Mouse (Mus musculus) CH12.LX (cell line): ENCODE measurements around the gene Ptprd. TPM values are rescaled to one million over a fixed set of nuclear protein-coding genes. Genes with fewer than 3 reads are reported as not detected.

Experiments used
- DNase-seq: peaks from one replicate; pipeline ENCODE4 v3.0.0-alpha.2; 2013; ENCODE audit errors: extremely low read depth
- H3K27ac ChIP-seq: 2 replicates; pipeline ENCODE4 v1.5.1; 2012; ENCODE audit warnings: low read depth, mild to moderate bottlenecking, control low read depth, moderate library complexity; ENCODE audit not compliant: insufficient read depth
- H3K27me3 ChIP-seq: replicated peaks from 2 replicates; pipeline ENCODE3; 2012; ENCODE audit warnings: inconsistent platforms
- H3K36me3 ChIP-seq, 2 experiments: replicated peaks in 1 of 2; 2 replicates each; pipeline versions ENCODE3 to v1.6.1; 2012; ENCODE audit warnings: inconsistent platforms in 1 of 2, low read length in 1 of 2, mild to moderate bottlenecking in 1 of 2, mixed read lengths in 1 of 2, moderate library complexity in 1 of 2; ENCODE audit not compliant: control insufficient read depth in 1 of 2, insufficient read depth in 1 of 2
- H3K4me1 ChIP-seq, 2 experiments: 2 replicates each; pipeline ENCODE4 v1.6.1; 2012; ENCODE audit warnings: inconsistent platforms in 1 of 2, moderate library complexity in 1 of 2; ENCODE audit not compliant: insufficient read depth in 2 of 2, control insufficient read depth in 1 of 2
- H3K4me2 ChIP-seq: 2 replicates; pipeline ENCODE4 v1.6.1; 2012; ENCODE audit warnings: low read depth, mild to moderate bottlenecking, control low read depth; ENCODE audit not compliant: poor library complexity, insufficient read depth, severe bottlenecking
- H3K4me3 ChIP-seq, 3 experiments: fragments of 150-350 bp in 1 of 3; sonication (generic) in 1 of 3; replicated peaks in 1 of 3; 2 replicates each; pipeline versions ENCODE3 to v1.5.1; 2011 to 2012; ENCODE audit warnings: low read depth in 2 of 3, low read length in 2 of 3, mild to moderate bottlenecking in 2 of 3, moderate library complexity in 2 of 3, control low read depth in 1 of 3, improper control_type of control experiment in 1 of 3, inconsistent platforms in 1 of 3, mixed read lengths in 1 of 3; ENCODE audit not compliant: poor library complexity in 1 of 3
- H3K79me2 ChIP-seq: replicated peaks from 2 replicates; pipeline ENCODE4 v1.6.1; 2012; ENCODE audit warnings: mild to moderate bottlenecking, moderate library complexity; ENCODE audit not compliant: control insufficient read depth, poor library complexity, insufficient read depth, severe bottlenecking; ENCODE audit errors: extremely low read depth
- H3K9ac ChIP-seq: 2 replicates; pipeline ENCODE4 v1.6.1; 2012; ENCODE audit warnings: low read depth, mild to moderate bottlenecking, control low read depth, moderate library complexity; ENCODE audit not compliant: insufficient read depth
- H3K9me3 ChIP-seq: replicated peaks from 2 replicates; pipeline ENCODE3; 2012; ENCODE audit warnings: low read length, inconsistent platforms, mixed read lengths
- CTCF ChIP-seq, 2 experiments: IDR thresholded peaks in 1 of 2; conservative IDR thresholded peaks in 1 of 2; 2 replicates each; pipeline ENCODE4 v1.5.1; 2011 to 2012; ENCODE audit warnings: low read depth in 2 of 2, low read length in 2 of 2, improper control_type of control experiment in 1 of 2, inconsistent platforms in 1 of 2, mild to moderate bottlenecking in 1 of 2, moderate library complexity in 1 of 2
- E2F4 ChIP-seq: IDR thresholded peaks from 2 replicates; pipeline ENCODE4 v1.6.1; 2011; ENCODE audit warnings: low read depth, low read length, improper control_type of control experiment; ENCODE audit not compliant: insufficient replicate concordance
- EP300 ChIP-seq: IDR thresholded peaks from 2 replicates; pipeline ENCODE4 v1.6.1; 2011; ENCODE audit warnings: low read length, improper control_type of control experiment
- ETS1 ChIP-seq: conservative IDR thresholded peaks from 2 replicates; pipeline ENCODE4 v1.6.1; 2012; ENCODE audit warnings: low read depth, mild to moderate bottlenecking, inconsistent platforms, low read length, improper control_type of control experiment, moderate library complexity
- GABPA ChIP-seq: IDR thresholded peaks from 2 replicates; pipeline ENCODE4 v1.6.1; 2012; ENCODE audit warnings: low read depth, low read length, improper control_type of control experiment, inconsistent platforms; ENCODE audit not compliant: insufficient replicate concordance
- HCFC1 ChIP-seq: IDR thresholded peaks from 2 replicates; pipeline ENCODE4 v1.6.1; 2012; ENCODE audit warnings: low read depth, mild to moderate bottlenecking, inconsistent platforms, low read length, improper control_type of control experiment
- JUN ChIP-seq: IDR thresholded peaks from 2 replicates; pipeline ENCODE4 v1.6.1; 2011; ENCODE audit warnings: low read depth, mild to moderate bottlenecking, low read length, improper control_type of control experiment, moderate library complexity; ENCODE audit not compliant: insufficient read depth
- JUND ChIP-seq: conservative IDR thresholded peaks from 2 replicates; pipeline ENCODE4 v1.6.1; 2011; ENCODE audit warnings: low read depth, low read length, improper control_type of control experiment
- KAT2A ChIP-seq: IDR thresholded peaks from 2 replicates; pipeline ENCODE4 v1.6.1; 2012; ENCODE audit warnings: low read length, improper control_type of control experiment, inconsistent platforms; ENCODE audit not compliant: insufficient replicate concordance
- MAFK ChIP-seq: IDR thresholded peaks from 2 replicates; pipeline ENCODE4 v1.6.1; 2011; ENCODE audit warnings: low read length, improper control_type of control experiment; ENCODE audit not compliant: insufficient replicate concordance
- MAZ ChIP-seq: IDR thresholded peaks from 2 replicates; pipeline ENCODE4 v1.6.1; 2012; ENCODE audit warnings: low read depth, mild to moderate bottlenecking, inconsistent platforms, low read length, improper control_type of control experiment, moderate library complexity
- MEF2A ChIP-seq: IDR thresholded peaks from 2 replicates; pipeline ENCODE4 v1.6.1; 2014; ENCODE audit warnings: low read depth, mild to moderate bottlenecking, inconsistent platforms, low read length, improper control_type of control experiment, borderline replicate concordance
- MYC ChIP-seq: IDR thresholded peaks from 2 replicates; pipeline ENCODE4 v1.6.1; 2011; ENCODE audit warnings: low read depth, mild to moderate bottlenecking, improper control_type of control experiment, low read length
- NRF1 ChIP-seq: IDR thresholded peaks from 2 replicates; pipeline ENCODE4 v1.6.1; 2014; ENCODE audit warnings: low read depth, mild to moderate bottlenecking, inconsistent platforms, low read length, improper control_type of control experiment, moderate library complexity
- POLR2AphosphoS2 ChIP-seq: IDR thresholded peaks from 2 replicates; pipeline ENCODE4 v1.6.1; 2011; ENCODE audit warnings: low read depth, low read length, improper control_type of control experiment
- RAD21 ChIP-seq: IDR thresholded peaks from 2 replicates; pipeline ENCODE4 v1.6.1; 2011; ENCODE audit warnings: low read depth, mild to moderate bottlenecking, low read length, improper control_type of control experiment, moderate library complexity
- SIN3A ChIP-seq: IDR thresholded peaks from 2 replicates; pipeline ENCODE4 v1.6.1; 2012; ENCODE audit warnings: low read length, improper control_type of control experiment, inconsistent platforms
- TBP ChIP-seq: conservative IDR thresholded peaks from 2 replicates; pipeline ENCODE4 v1.6.1; 2011; ENCODE audit warnings: low read depth, low read length, improper control_type of control experiment
- TCF12 ChIP-seq: IDR thresholded peaks from 2 replicates; pipeline ENCODE4 v1.6.1; 2014; ENCODE audit warnings: low read depth, mild to moderate bottlenecking, inconsistent platforms, low read length, improper control_type of control experiment
- UBTF ChIP-seq: IDR thresholded peaks from 2 replicates; pipeline ENCODE4 v1.6.1; 2012; ENCODE audit warnings: low read depth, mild to moderate bottlenecking, inconsistent platforms, low read length, improper control_type of control experiment, moderate library complexity
- USF1 ChIP-seq: IDR thresholded peaks from 2 replicates; pipeline ENCODE4 v1.6.1; 2014; ENCODE audit warnings: low read depth, mild to moderate bottlenecking, inconsistent platforms, low read length, improper control_type of control experiment
- USF2 ChIP-seq: conservative IDR thresholded peaks from 2 replicates; pipeline ENCODE4 v1.6.1; 2011; ENCODE audit warnings: low read depth, low read length, improper control_type of control experiment
- ZC3H11A ChIP-seq: IDR thresholded peaks from 2 replicates; pipeline ENCODE4 v1.6.1; 2012; ENCODE audit warnings: low read depth, mild to moderate bottlenecking, inconsistent platforms, low read length, improper control_type of control experiment
- ZKSCAN1 ChIP-seq: IDR thresholded peaks from 2 replicates; pipeline ENCODE4 v1.6.1; 2012; ENCODE audit warnings: low read depth, inconsistent platforms, low read length, improper control_type of control experiment, borderline replicate concordance
- dilution Hi-C: fragments of 300-500 bp; cut with MboI; formaldehyde crosslinking; loops from 2 replicates; pipeline ENCODE4 v1.14.3; 2020; ENCODE audit warnings: low sequenced_read_pairs; ENCODE audit not compliant: extremely low pct_unique_long_range_greater_than_20kb, extremely low pct_ligation_motif_present
- in situ Hi-C: fragments of 300-500 bp; cut with MboI; formaldehyde crosslinking; loops from 3 replicates; pipeline ENCODE4 v1.14.3; 2019; ENCODE audit warnings: low sequenced_read_pairs, low pct_ligation_motif_present, low pct_unique_long_range_greater_than_20kb, mixed read lengths
- polyA plus RNA-seq: library from polyadenylated mRNA; unstranded; fragments of >175 nt; gene quantifications from 2 replicates; pipeline ENCODE4 v1.2.1, GENCODE M21; 2012; ENCODE audit warnings: low read depth; ENCODE audit not compliant: insufficient read length
- total RNA-seq, 2 experiments: library from RNA; depleted of rRNA; stranded (reverse); fragments of 300-350 nt in 1 of 2; fragments of >200 nt in 1 of 2; gene quantifications; 2 replicates each; pipeline ENCODE4 v1.2.3; 2012 to 2014

Gene Ptprd
- total and polyA plus RNA-seq, 3 experiments: not detected

GRCm38 (mm10) chr4:77454049-77454448 lies 757.7 kb downstream of the Ptprd start:
- Histone ChIP-seq H3K9ac (no peak overlapping the region), H3K4me1 (no peaks in the 10 kb centered on the region), H3K4me3 (no peak overlapping the region), H3K27ac (no peak overlapping the region), H3K27me3 (no peaks in the 10 kb centered on the region), H3K36me3 (no peaks in the 10 kb centered on the region), H3K79me2 (no peaks in the 10 kb centered on the region), H3K9me3 (peaks cover 26% of the 10 kb centered on the region), H3K4me2 (no peak overlapping the region)
- no peak for DNase-seq
- no peak for TF ChIP-seq TBP
- no peak for TF ChIP-seq ZC3H11A
- dilution Hi-C loops (no loop called here), in situ Hi-C loops (no loop called here)

GRCm38 (mm10) chr4:77399146-77399545 lies 812.6 kb downstream of the Ptprd start:
- Histone ChIP-seq H3K4me1 (no peaks in the 10 kb centered on the region), H3K4me2 (no peak overlapping the region), H3K9ac (no peak overlapping the region), H3K27me3 (no peaks in the 10 kb centered on the region), H3K36me3 (no peaks in the 10 kb centered on the region), H3K4me3 (no peak overlapping the region), H3K9me3 (peaks cover 12% of the 10 kb centered on the region), H3K27ac (no peak overlapping the region), H3K79me2 (no peaks in the 10 kb centered on the region)
- DNase-seq: no peak
- in situ Hi-C loops: no loop called here
- dilution Hi-C loops: no loop called here
- no peak for TF ChIP-seq UBTF
- no peak for TF ChIP-seq NRF1
- TF ChIP-seq MAFK: no peak
- TF ChIP-seq TBP: no peak
- no peak for TF ChIP-seq USF1

- H3K4me3 ChIP-seq: no peak overlapping the region
- peaks cover 23% of the 10 kb centered on the region for H3K9me3 ChIP-seq
- no peak overlapping the region for H3K9ac ChIP-seq
- in situ Hi-C loops (no loop called here), dilution Hi-C loops (no loop called here)
- H3K4me2 ChIP-seq: no peak overlapping the region
- H3K36me3 ChIP-seq: no peaks in the 10 kb centered on the region
- H3K4me1 ChIP-seq: no peaks in the 10 kb centered on the region
- H3K27me3 ChIP-seq: no peaks in the 10 kb centered on the region
- H3K79me2 ChIP-seq: no peaks in the 10 kb centered on the region
- TF ChIP-seq HCFC1 (no peak), E2F4 (no peak), JUND (no peak), TCF12 (no peak), MEF2A (no peak), USF2 (no peak), ZKSCAN1 (no peak), MAFK (no peak), ZC3H11A (no peak), POLR2AphosphoS2 (no peak), MYC (no peak), SIN3A (no peak), MAZ (no peak), ETS1 (no peak), KAT2A (no peak), EP300 (no peak), CTCF (conservative IDR thresholded peaks at IDR 0.05 in 1 of 2, IDR thresholded peaks at IDR 0.05 in 1 of 2; ENCODE audit: low read depth in 2 of 2, low read length in 2 of 2) (no peak), GABPA (no peak), RAD21 (no peak), JUN (no peak)
- no peak for DNase-seq
- no peak overlapping the region for H3K27ac ChIP-seq
Measured at GRCm38 (mm10) chr4:77361728-77362127, 850.0 kb downstream of the Ptprd start.
